8 mouse cellular contexts compared by ENCODE assay signal in genomic region chr4:116807197-116808129, GRCm38 (mm10). TPM values are rescaled to one million over a fixed set of nuclear protein-coding genes. Genes with fewer than 3 reads are reported as not detected.
DNase-seq lines count a peak whose midpoint lies in the region; ATAC-seq lines count a peak whose summit lies in the region.

Gene Toe1 (minus strand): TSS chr4:116807640.
Gene Mutyh (plus strand): TSS chr4:116807723.

- intact Hi-C loops in gastrocnemius, postnatal 14 days (cut with DNase I; ENCODE audit: low total_unique reads) = no loop called here
- intact Hi-C loops in left cerebral cortex, postnatal 10 days (cut with DNase I) = no loop called here

- ATAC-seq in inflammation-experienced regulatory T-cells, adult 6 months = peak; percentile 98
- ATAC-seq in megakaryocyte-erythroid progenitor cell, adult 5-6 weeks (replicated peaks; ENCODE audit: low FRiP score, low TSS enrichment, poor library complexity, severe bottlenecking) = peak; percentile 95

- peak; percentile 98 for DNase-seq in adipocyte (ENCODE audit: low spot score)
- peak; percentile 100 for DNase-seq in embryo, embryonic 10 days (ENCODE audit: low spot score)
- DNase-seq in gastrocnemius, postnatal 14 days = peak; percentile 96
- peak; percentile 92 to 98 for DNase-seq in left cerebral cortex, postnatal 10 days (ENCODE audit: extremely low spot score in 1 of 2, low spot score in 2 of 2)
- peak; percentile 91 for DNase-seq in right cerebral cortex, postnatal 25 days
- peak; percentile 93 to 95 for DNase-seq in urinary bladder, postnatal 4 days (ENCODE audit: low spot score in 2 of 2)

RNA-seq across cellular contexts. Expression of gene Toe1, which starts in this region (rescaled TPM):
- 1 to 10 TPM; 5.6 to 5.7 TPM for total RNA-seq in gastrocnemius, postnatal 14 days (2021)
- 10 to 100 TPM; 25.5 to 32.7 (median 29.7) TPM for polyA plus RNA-seq in inflammation-experienced regulatory T-cells, adult 6 months (2017; shearing (Covaris generic))
- total RNA-seq in left cerebral cortex, postnatal 10 days (2021) = 10 to 100 TPM; 15.2 to 16.1 TPM
- 21.8 and 25.8 TPM in 2 replicates for total RNA-seq in megakaryocyte-erythroid progenitor cell, adult 5-6 weeks (2014; fragmentation: Nextera tagmentation)
- total RNA-seq in megakaryocyte-erythroid progenitor cell, adult 5-6 weeks (2017) = 50.7 and 76.1 TPM in 2 replicates

RNA-seq across cellular contexts. Expression of gene Mutyh, which starts in this region (rescaled TPM):
- 1 to 10 TPM in 1 of 2 experiments, under 1 TPM in 1; 1.00 to 1.6 TPM for total RNA-seq in gastrocnemius, postnatal 14 days (2021)
- 10 to 100 TPM in 2 of 3 experiments, 1 to 10 TPM in 1; 9.9 to 16.6 (median 15.1) TPM for polyA plus RNA-seq in inflammation-experienced regulatory T-cells, adult 6 months (2017; shearing (Covaris generic))
- total RNA-seq in left cerebral cortex, postnatal 10 days (2021) = 1 to 10 TPM; 2.0 to 3.5 TPM
- total RNA-seq in megakaryocyte-erythroid progenitor cell, adult 5-6 weeks (2014; fragmentation: Nextera tagmentation) = 2.5 and 9.8 TPM in 2 replicates
- total RNA-seq in megakaryocyte-erythroid progenitor cell, adult 5-6 weeks (2017) = 3.7 TPM in 1 of 2 replicates, not detected in the other

Comparison
In these comparisons a context has a peak if more than half of its experiments do, and no peak if none do; other contexts are left out.
1. Peak in every context shown above with its lines: DNase-seq and ATAC-seq.